Mouse (Mus musculus) MEL (cell line): ENCODE measurements around the gene Cpped1.

Experiments used
- CTCF ChIP-seq, 3 experiments: IDR thresholded peaks in 2 of 3; conservative IDR thresholded peaks in 1 of 3; 2 replicates each; pipeline ENCODE4 v1.5.1; 2011 to 2012; ENCODE audit warnings: low read length in 3 of 3, low read depth in 2 of 3, mild to moderate bottlenecking in 2 of 3, improper control_type of control experiment in 1 of 3, inconsistent platforms in 1 of 3, mixed read lengths in 1 of 3, moderate library complexity in 1 of 3; ENCODE audit not compliant: control insufficient read depth in 1 of 3, insufficient read depth in 1 of 3, poor library complexity in 1 of 3, severe bottlenecking in 1 of 3
- NELFE ChIP-seq: IDR thresholded peaks from 2 replicates; pipeline ENCODE4 v1.6.1; 2011; ENCODE audit warnings: low read depth, low read length, improper control_type of control experiment

DNA sequence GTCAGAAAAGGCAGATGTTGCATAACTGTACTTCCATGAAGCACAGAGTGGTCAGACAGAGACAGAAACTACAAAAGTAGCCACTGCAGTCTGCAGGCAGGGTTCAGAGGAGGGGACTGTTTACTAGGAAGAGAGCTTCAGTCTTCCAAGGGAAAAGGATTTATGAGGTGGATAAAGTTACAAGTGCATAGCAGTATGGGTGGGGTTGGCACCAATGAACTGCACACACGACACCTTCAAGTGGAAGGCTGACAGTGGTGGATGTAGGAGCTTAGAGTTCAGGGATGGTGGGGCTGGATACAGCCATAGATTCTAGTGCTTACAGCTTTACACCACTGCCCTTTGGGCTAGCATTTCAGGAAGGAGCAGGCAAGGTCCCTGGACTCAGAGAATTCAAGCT lies 75.8 kb downstream of the Cpped1 start:
- TF ChIP-seq NELFE (no peak), CTCF (IDR thresholded peaks at IDR 0.05 in 2 of 3, conservative IDR thresholded peaks at IDR 0.05 in 1 of 3; ENCODE audit: control insufficient read depth in 1 of 3, insufficient read depth in 1 of 3, low read depth in 2 of 3, low read length in 3 of 3, poor library complexity in 1 of 3, severe bottlenecking in 1 of 3) (no peak)
